In genomic region chr4:130841107-130841840, GRCm38 (mm10) we compare ENCODE assay signal across 8 mouse cellular contexts. TPM values are rescaled to one million over a fixed set of nuclear protein-coding genes. Genes with fewer than 3 reads are reported as not detected.
A peak's percentile ranks its signal among the peaks of the same experiment; 100 is the strongest.
DNase-seq lines count a peak whose midpoint lies in the region; ATAC-seq and TF ChIP-seq lines count a peak whose summit lies in the region.

No protein-coding gene starts in this region.

- no peaks in the 10 kb centered on the region for H3K36me3 ChIP-seq in forebrain, embryonic 15.5 days
- H3K36me3 ChIP-seq in lung, embryonic 14.5 days (ENCODE audit: insufficient read depth), result no peaks in the 10 kb centered on the region

- H3K4me1 ChIP-seq in forebrain, embryonic 15.5 days, result peaks cover 29% of the 10 kb centered on the region
- peaks cover 24% of the 10 kb centered on the region for H3K4me1 ChIP-seq in lung, embryonic 14.5 days (ENCODE audit: insufficient read depth)

- ATAC-seq in forebrain, embryonic 15.5 days (replicated peaks), result peak; percentile 66
- ATAC-seq in lung, embryonic 14.5 days (ENCODE audit: insufficient read depth), result peak; percentile 75

- no peaks in the 10 kb centered on the region for H3K9me3 ChIP-seq in forebrain, embryonic 15.5 days
- H3K9me3 ChIP-seq in lung, embryonic 14.5 days (ENCODE audit: low read depth, low read length), result no peaks in the 10 kb centered on the region

- 47% methylated on average over 8 of the region's 8 CpGs for WGBS in forebrain, embryonic 15.5 days
- WGBS in lung, embryonic 14.5 days, result 26% methylated on average over 8 of the region's 8 CpGs

- TF ChIP-seq CTCF in lung, embryonic 14.5 days (IDR thresholded peaks at IDR 0.05; ENCODE audit: low read depth), result no peak

- no peak overlapping the region for H3K4me2 ChIP-seq in forebrain, embryonic 15.5 days (replicated peaks)
- 0 out of 2 replicates have a peak overlapping the region, but pooled peaks have one; percentile 6 for H3K4me2 ChIP-seq in lung, embryonic 14.5 days

- no peak overlapping the region for H3K4me3 ChIP-seq in forebrain, embryonic 15.5 days
- H3K4me3 ChIP-seq in lung, embryonic 14.5 days (ENCODE audit: low read depth, low read length), result no peak overlapping the region

- H3K27me3 ChIP-seq in forebrain, embryonic 15.5 days, result peaks cover 32% of the 10 kb centered on the region
- H3K27me3 ChIP-seq in lung, embryonic 14.5 days (ENCODE audit: insufficient read depth, low read length), result no peaks in the 10 kb centered on the region

- no peak overlapping the region for H3K27ac ChIP-seq in forebrain, embryonic 15.5 days (replicated peaks)
- H3K27ac ChIP-seq in lung, embryonic 14.5 days (ENCODE audit: low read depth), result no peak overlapping the region

- DNase-seq in ovary, postnatal 14 days (ENCODE audit: low spot score), result peak; percentile 24
- no peak for DNase-seq in ovary, adult 18-20 months (ENCODE audit: low spot score)
- DNase-seq in kidney, adult 18-20 months, result peak; percentile 36
- DNase-seq in lung, embryonic 14.5 days, result peak; percentile 79
- peak; percentile 72 for DNase-seq in testis, postnatal 10 days (ENCODE audit: low spot score)
- no peak for DNase-seq in layer of hippocampus, adult 9-10 months (ENCODE audit: low spot score)
- DNase-seq in cerebellum, postnatal 36 days, result no peak

- H3K9ac ChIP-seq in forebrain, embryonic 15.5 days (replicated peaks), result no peak overlapping the region
- no peak overlapping the region for H3K9ac ChIP-seq in lung, embryonic 14.5 days

RNA-seq across cellular contexts. Expression of gene Sdc3, which starts 48.9 kb away (rescaled TPM):
- polyA plus RNA-seq in forebrain, embryonic 15.5 days (2015; fragmentation: Nextera tagmentation; extraction: Ambion mirVana), result 84.9 and 85.7 TPM in 2 replicates
- 19.1 and 20.3 TPM in 2 replicates for polyA plus RNA-seq in lung, embryonic 14.5 days (2014; fragmentation: Nextera tagmentation; extraction: Ambion mirVana)

Comparison
In these comparisons a context has a peak if more than half of its experiments do, and no peak if none do; other contexts are left out.
1. DNase-seq: peak in ovary, postnatal 14 days (single experiment), kidney, adult 18-20 months (single experiment), lung, embryonic 14.5 days (single experiment) and testis, postnatal 10 days (single experiment); none in ovary, adult 18-20 months (single experiment), layer of hippocampus, adult 9-10 months (single experiment) and cerebellum, postnatal 36 days (0 of 2).